Comparison of ENCODE assay signal across 13 mouse cellular contexts in the genomic region with DNA sequence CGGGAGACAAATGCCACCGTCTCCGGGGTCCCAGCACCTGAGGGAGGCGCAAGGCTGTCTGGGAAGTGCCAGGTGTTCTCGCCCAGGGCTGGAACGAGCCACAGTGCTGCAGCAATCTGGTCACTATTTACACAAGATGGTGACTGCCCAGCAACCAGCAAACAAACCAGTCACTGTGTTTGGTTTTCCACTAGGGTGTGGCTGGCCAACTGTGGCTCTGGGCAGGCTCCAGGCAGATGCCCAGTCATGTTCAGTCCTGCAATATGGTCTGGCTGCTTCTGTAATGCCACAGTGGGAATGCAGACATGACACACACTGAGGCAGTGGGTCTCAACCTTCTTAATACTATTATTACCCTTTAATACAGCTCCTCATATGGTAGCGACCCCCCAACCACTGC.
A peak's percentile ranks its signal among the peaks of the same experiment; 100 is the strongest.
DNase-seq lines count a peak whose midpoint lies in the region; ATAC-seq and TF ChIP-seq lines count a peak whose summit lies in the region.
"Had no signal": no experiment of that assay in that cellular context is flagged by ENCODE, and none has a peak within 500 bp of the region (broad histone marks: within the 10 kb centered on the region; RNA-seq: fewer than 3 reads in every experiment).

No protein-coding gene starts in this region.

- 31% methylated on average over 7 of the region's 7 CpGs for WGBS in large intestine, adult 2 months
- WGBS in small intestine, adult 2 months, result 43% methylated on average over 7 of the region's 7 CpGs
- 92% methylated on average over 7 of the region's 7 CpGs for WGBS in hindbrain, embryonic 14.5 days

- no peak overlapping the region for H3K9ac ChIP-seq in hindbrain, embryonic 14.5 days
- H3K9ac ChIP-seq: limb, embryonic 15.5 days had no signal

- 0 out of 2 replicates have a peak overlapping the region, but pooled peaks have one; percentile 5 for H3K27ac ChIP-seq in small intestine, adult 2 months (ENCODE audit: insufficient read depth, low read depth, low read length)
- H3K27ac ChIP-seq in hindbrain, embryonic 14.5 days, result no peak overlapping the region
- H3K27ac ChIP-seq: limb, embryonic 15.5 days had no signal

- TF ChIP-seq POLR2A in small intestine, adult 2 months (IDR thresholded peaks at IDR 0.05; ENCODE audit: low read depth, low read length), result no peak

- peak; percentile 46 to 78 for DNase-seq in urinary bladder, adult 18-20 months (ENCODE audit: low spot score in 2 of 2)
- DNase-seq in urinary bladder, postnatal 10 days (ENCODE audit: low spot score), result no peak
- DNase-seq in large intestine, adult 2 months (ENCODE audit: low read depth, low spot score), result peak; percentile 72
- no peak for DNase-seq in hindbrain, embryonic 14.5 days (ENCODE audit: low spot score)
- DNase-seq in frontal cortex, postnatal 14 days (ENCODE audit: low spot score in 2 of 2), result no peak
- DNase-seq: adrenal gland, adult 2 months; cerebellum, postnatal 25 days; heart, adult 18-20 months; kidney, postnatal 25 days; thymus, adult 18-20 months had no signal

- peaks cover 78% of the 10 kb centered on the region for H3K36me3 ChIP-seq in small intestine, adult 2 months (ENCODE audit: control insufficient read depth, insufficient read depth, low read length)
- peaks cover 75% of the 10 kb centered on the region for H3K36me3 ChIP-seq in hindbrain, embryonic 14.5 days (replicated peaks; ENCODE audit: control insufficient read depth, insufficient read depth)

- no peaks in the 10 kb centered on the region for H3K4me1 ChIP-seq in small intestine, adult 2 months (ENCODE audit: control insufficient read depth, insufficient read depth, insufficient read length, low read length)
- no peaks in the 10 kb centered on the region for H3K4me1 ChIP-seq in hindbrain, embryonic 14.5 days (replicated peaks; ENCODE audit: control insufficient read depth, insufficient read depth, low read length)
- H3K4me1 ChIP-seq: limb, embryonic 15.5 days had no signal

- H3K4me2 ChIP-seq in hindbrain, embryonic 14.5 days (replicated peaks), result no peak overlapping the region
- H3K4me2 ChIP-seq: limb, embryonic 15.5 days had no signal

- H3K27me3 ChIP-seq in small intestine, adult 2 months (ENCODE audit: control insufficient read depth, insufficient read depth, low read length), result no peaks in the 10 kb centered on the region
- no peaks in the 10 kb centered on the region for H3K27me3 ChIP-seq in hindbrain, embryonic 14.5 days (ENCODE audit: control insufficient read depth, insufficient read depth, low read length)
- H3K27me3 ChIP-seq: limb, embryonic 15.5 days had no signal

- ATAC-seq in hindbrain, embryonic 14.5 days (ENCODE audit: low FRiP score), result no peak
- ATAC-seq in erythroid progenitor cell, adult 5-6 weeks (replicated peaks; ENCODE audit: low FRiP score, poor library complexity, severe bottlenecking), result no peak

- no peak for TF ChIP-seq CTCF in small intestine, adult 2 months (IDR thresholded peaks at IDR 0.05; ENCODE audit: extremely low read depth, insufficient read length, insufficient replicate concordance, low read depth, low read length)

- H3K9me3 ChIP-seq in hindbrain, embryonic 14.5 days (ENCODE audit: control insufficient read depth, low read length), result no peaks in the 10 kb centered on the region
- H3K9me3 ChIP-seq: limb, embryonic 15.5 days had no signal

- H3K4me3 ChIP-seq in small intestine, adult 2 months (ENCODE audit: low read depth, low read length), result no peak overlapping the region
- H3K4me3 ChIP-seq in hindbrain, embryonic 14.5 days (replicated peaks; ENCODE audit: low read length), result no peak overlapping the region
- H3K4me3 ChIP-seq: limb, embryonic 15.5 days had no signal

Comparison
In these comparisons a context has a peak if more than half of its experiments do, and no peak if none do; other contexts are left out.
1. DNase-seq: peak in urinary bladder, adult 18-20 months (2 of 2) and large intestine, adult 2 months (single experiment); none in urinary bladder, postnatal 10 days (single experiment), hindbrain, embryonic 14.5 days (single experiment) and frontal cortex, postnatal 14 days (0 of 2).